Mouse (Mus musculus) intestine, embryonic 14.5 days (tissue): ENCODE measurements around the gene Aqp8. TPM values are rescaled to one million over a fixed set of nuclear protein-coding genes. Genes with fewer than 3 reads are reported as not detected.

Experiments used
- ATAC-seq: fragments of 200-750 bp; cut with Nextera tagmentation; replicated peaks from 2 replicates; pipeline ENCODE4 v1.8.0; 2017; ENCODE audit warnings: low read depth, moderate number of reproducible peaks, moderate TSS enrichment, moderate library complexity; ENCODE audit not compliant: low FRiP score, low TSS enrichment
- DNase-seq: peaks from one replicate; pipeline ENCODE4 v3.0.0-alpha.2; 2018; ENCODE audit warnings: low spot score
- H3K27ac ChIP-seq: fragments of 300-500 bp; sonication (generic); 2 replicates; pipeline ENCODE4 v1.5.1; 2014; ENCODE audit warnings: low read depth, mild to moderate bottlenecking, control low read depth
- H3K27me3 ChIP-seq: fragments of 300-500 bp; sonication (generic); replicated peaks from 2 replicates; pipeline ENCODE4 v1.6.1; 2014; ENCODE audit warnings: low read length, control low read depth; ENCODE audit not compliant: control insufficient read depth, insufficient read depth
- H3K36me3 ChIP-seq: fragments of 300-500 bp; sonication (generic); 2 replicates; pipeline ENCODE4 v1.6.1; 2014; ENCODE audit warnings: low read length, control low read depth; ENCODE audit not compliant: control insufficient read depth, insufficient read depth
- H3K4me1 ChIP-seq: fragments of 300-500 bp; sonication (generic); replicated peaks from 2 replicates; pipeline ENCODE4 v1.6.1; 2014; ENCODE audit warnings: low read length, control low read depth, mixed read lengths; ENCODE audit not compliant: control insufficient read depth, insufficient read depth
- H3K4me2 ChIP-seq: fragments of 300-500 bp; sonication (generic); 2 replicates; pipeline ENCODE4 v1.6.1; 2014; ENCODE audit warnings: low read length
- H3K4me3 ChIP-seq: fragments of 300-500 bp; sonication (generic); 2 replicates; pipeline ENCODE4 v1.5.1; 2014; ENCODE audit warnings: low read depth, low read length, control low read depth, mixed read lengths
- H3K9ac ChIP-seq: fragments of 300-500 bp; sonication (generic); 2 replicates; pipeline ENCODE4 v1.6.1; 2014; ENCODE audit warnings: mild to moderate bottlenecking, low read length
- H3K9me3 ChIP-seq: fragments of 300-500 bp; sonication (generic); 2 replicates; pipeline ENCODE4 v1.6.1; 2016; ENCODE audit warnings: low read length, control low read depth; ENCODE audit not compliant: control insufficient read depth
- WGBS: fragments of 180-500 bp; shearing (Covaris S2); extraction: QIAGEN DNeasy Blood & Tissue Kit; methylation state at CpG from one replicate; pipeline ENCODE4 v1.1.7; 2014; 5-methylcytosine and 5-hydroxymethylcytosine counted together
- polyA plus RNA-seq: library from polyadenylated mRNA; unstranded; fragments of >200 nt; fragmentation: Nextera tagmentation; extraction: Ambion mirVana; gene quantifications from 2 replicates; pipeline ENCODE4 v1.2.1, GENCODE M21; 2014

Gene Aqp8
- polyA plus RNA-seq: 1.1 TPM in 1 of 2 replicates, not detected in the other

GRCm38 (mm10) chr7:123462070-123462501 lies at the start of gene Aqp8:
TSS of gene Aqp8 (plus strand) at chr7:123462291.
- Histone ChIP-seq H3K4me3 (no peak within 1 kb of the TSS), H3K4me2 (no peak within 1 kb of the TSS), H3K9me3 (no peaks in the 10 kb centered on the region), H3K9ac (no peak within 1 kb of the TSS), H3K36me3 (no peaks in the 10 kb centered on the region), H3K4me1 (no peaks in the 10 kb centered on the region), H3K27me3 (no peaks in the 10 kb centered on the region), H3K27ac (no peak within 1 kb of the TSS)
- 48% methylated on average over 9 of the region's 9 CpGs for WGBS
- DNase-seq (peak; percentile 76), ATAC-seq (peak; percentile 80)

GRCm38 (mm10) chr7:123416803-123417202 lies 45.3 kb upstream of the Aqp8 start:
- no peak for DNase-seq
- Histone ChIP-seq H3K36me3 (peaks cover 25% of the 10 kb centered on the region), H3K4me3 (no peak overlapping the region), H3K9me3 (no peaks in the 10 kb centered on the region), H3K27ac (no peak overlapping the region), H3K4me1 (no peaks in the 10 kb centered on the region), H3K27me3 (no peaks in the 10 kb centered on the region), H3K9ac (no peak overlapping the region), H3K4me2 (no peak overlapping the region)
- no peak for ATAC-seq
- whole genome bisulfite sequencing: 58% methylated on average over 4 of the region's 4 CpGs

- Histone ChIP-seq H3K27me3 (no peaks in the 10 kb centered on the region), H3K4me1 (no peaks in the 10 kb centered on the region), H3K36me3 (peaks cover 28% of the 10 kb centered on the region), H3K27ac (no peak overlapping the region), H3K9me3 (no peaks in the 10 kb centered on the region), H3K4me3 (no peak overlapping the region), H3K4me2 (no peak overlapping the region), H3K9ac (no peak overlapping the region)
- DNase-seq (no peak), ATAC-seq (no peak)
- 81% methylated on average over 3 of the region's 3 CpGs for WGBS
Measured at GRCm38 (mm10) chr7:123417661-123418060, 44.4 kb upstream of the Aqp8 start.

- no peak for ATAC-seq
- 88% methylated on average over 4 of the region's 4 CpGs for WGBS
- no peak overlapping the region for H3K27ac ChIP-seq
- no peaks in the 10 kb centered on the region for H3K27me3 ChIP-seq
- DNase-seq: no peak
- H3K4me1 ChIP-seq: no peaks in the 10 kb centered on the region
- H3K9me3 ChIP-seq: no peaks in the 10 kb centered on the region
- peaks cover 33% of the 10 kb centered on the region for H3K36me3 ChIP-seq
- H3K4me2 ChIP-seq: no peak overlapping the region
- no peak overlapping the region for H3K9ac ChIP-seq
- H3K4me3 ChIP-seq: no peak overlapping the region
Measured at GRCm38 (mm10) chr7:123419984-123420383, 42.1 kb upstream of the Aqp8 start.

GRCm38 (mm10) chr7:123421958-123422357 lies 40.1 kb upstream of the Aqp8 start:
- Histone ChIP-seq H3K4me1 (no peaks in the 10 kb centered on the region), H3K27me3 (no peaks in the 10 kb centered on the region), H3K4me2 (no peak overlapping the region), H3K9me3 (no peaks in the 10 kb centered on the region), H3K27ac (no peak overlapping the region), H3K36me3 (peaks cover 34% of the 10 kb centered on the region), H3K4me3 (no peak overlapping the region), H3K9ac (no peak overlapping the region)
- 76% methylated on average over 3 of the region's 3 CpGs for WGBS
- DNase-seq (no peak), ATAC-seq (no peak)

- no peak overlapping the region for H3K9ac ChIP-seq
- H3K4me3 ChIP-seq: no peak overlapping the region
- H3K4me1 ChIP-seq: no peaks in the 10 kb centered on the region
- no peak for ATAC-seq
- H3K27me3 ChIP-seq: no peaks in the 10 kb centered on the region
- no peak for DNase-seq
- H3K9me3 ChIP-seq: no peaks in the 10 kb centered on the region
- H3K27ac ChIP-seq: no peak overlapping the region
- 91% methylated on average over 6 of the region's 6 CpGs for WGBS
- H3K36me3 ChIP-seq: peaks cover 26% of the 10 kb centered on the region
- no peak overlapping the region for H3K4me2 ChIP-seq
Measured at GRCm38 (mm10) chr7:123424281-123424680, 37.8 kb upstream of the Aqp8 start.

- Histone ChIP-seq H3K9me3 (no peaks in the 10 kb centered on the region), H3K36me3 (peaks cover 26% of the 10 kb centered on the region), H3K9ac (no peak overlapping the region), H3K27ac (no peak overlapping the region), H3K4me1 (no peaks in the 10 kb centered on the region), H3K4me2 (no peak overlapping the region), H3K4me3 (no peak overlapping the region), H3K27me3 (no peaks in the 10 kb centered on the region)
- DNase-seq: no peak
- ATAC-seq: no peak
- WGBS: 85% methylated on average over 6 of the region's 6 CpGs
Measured at GRCm38 (mm10) chr7:123425134-123425757, 36.8 kb upstream of the Aqp8 start.

GRCm38 (mm10) chr7:123429624-123430410 lies 32.3 kb upstream of the Aqp8 start:
- H3K36me3 ChIP-seq: peaks cover 4% of the 10 kb centered on the region; the same call in 1 of the 2 replicates
- H3K27me3 ChIP-seq: no peaks in the 10 kb centered on the region
- H3K4me1 ChIP-seq: no peaks in the 10 kb centered on the region
- DNase-seq (peak; percentile 51), ATAC-seq (0 out of 2 replicates have a peak, but pooled peaks have one; percentile 47)
- no peak overlapping the region for H3K4me2 ChIP-seq
- no peak overlapping the region for H3K27ac ChIP-seq
- no peak overlapping the region for H3K9ac ChIP-seq
- H3K9me3 ChIP-seq: 0 out of 2 replicates have a peak, but pooled peaks cover 5% of the 10 kb centered on the region
- H3K4me3 ChIP-seq: no peak overlapping the region
- whole genome bisulfite sequencing: 66% methylated on average over 8 of the region's 8 CpGs
